Mouse (Mus musculus) liver, adult 2 months (tissue): ENCODE data around the gene Runx2. TPM values are rescaled to one million over a fixed set of nuclear protein-coding genes. Genes with fewer than 3 reads are reported as not detected.

Source experiments
- DNase-seq: peaks from one replicate; pipeline ENCODE4 v3.0.0-alpha.2; 2011; ENCODE audit warnings: low read depth, low spot score; ENCODE audit errors: extremely low read depth
- H3K27ac ChIP-seq: fragments of 200-500 bp; replicated peaks from 2 replicates; pipeline ENCODE4 v1.5.1; 2012; ENCODE audit warnings: low read depth, mild to moderate bottlenecking, control low read depth, inconsistent platforms, low read length; ENCODE audit not compliant: insufficient read depth
- H3K27me3 ChIP-seq: fragments of 200-500 bp; 2 replicates; pipeline ENCODE4 v1.6.1; 2012; ENCODE audit warnings: mild to moderate bottlenecking, moderate library complexity, low read length, inconsistent platforms; ENCODE audit not compliant: control insufficient read depth, insufficient read depth
- H3K36me3 ChIP-seq: fragments of 200-500 bp; 2 replicates; pipeline ENCODE4 v1.6.1; 2012; ENCODE audit warnings: low read length, inconsistent platforms; ENCODE audit not compliant: control insufficient read depth, insufficient read depth
- H3K4me1 ChIP-seq: fragments of 200-500 bp; 2 replicates; pipeline ENCODE4 v1.6.1; 2011; ENCODE audit warnings: low read length; ENCODE audit not compliant: control insufficient read depth, insufficient read depth
- H3K4me3 ChIP-seq: fragments of 200-500 bp; 2 replicates; pipeline ENCODE4 v1.5.1; 2011; ENCODE audit warnings: low read depth, mild to moderate bottlenecking, control low read depth, low read length, moderate library complexity; ENCODE audit not compliant: insufficient read depth
- H3K79me2 ChIP-seq: fragments of 200-500 bp; 2 replicates; pipeline ENCODE4 v1.6.1; 2012; ENCODE audit warnings: inconsistent platforms, mild to moderate bottlenecking, low read length, moderate library complexity; ENCODE audit not compliant: control insufficient read depth, insufficient read depth
- H3K9ac ChIP-seq: fragments of 200-500 bp; 2 replicates; pipeline ENCODE4 v1.6.1; 2012; ENCODE audit warnings: low read depth, mild to moderate bottlenecking, control low read depth, inconsistent platforms, low read length
- CTCF ChIP-seq: fragments of 200-500 bp; IDR thresholded peaks from 2 replicates; pipeline ENCODE4 v1.5.1; 2011; ENCODE audit warnings: low read depth, low read length, control low read depth
- POLR2A ChIP-seq: fragments of 200-500 bp; IDR thresholded peaks from 2 replicates; pipeline ENCODE4 v1.6.1; 2011; ENCODE audit warnings: low read length, control low read depth; ENCODE audit not compliant: insufficient read depth; ENCODE audit errors: extremely low read depth
- WGBS: fragments of 180-500 bp; shearing (Covaris S2); methylation state at CpG from one replicate; pipeline ENCODE4 v1.1.7; 2018; 5-methylcytosine and 5-hydroxymethylcytosine counted together
- polyA plus RNA-seq: library from polyadenylated mRNA; depleted of rRNA; stranded (reverse); fragments of >200 nt; gene quantifications from 2 replicates; pipeline ENCODE4 v1.2.3, GENCODE M21; 2012
- total RNA-seq: library from RNA; depleted of rRNA; stranded (reverse); fragments of >200 nt; gene quantifications from 2 replicates; pipeline ENCODE4 v1.2.3, GENCODE M21; 2014

Runx2 gene
- total and polyA plus RNA-seq, 2 experiments: 0.09 to 0.21 TPM

GRCm38 (mm10) chr17:44502176-44502575 is 312.4 kb downstream of the Runx2 start:
- Histone ChIP-seq H3K79me2 (no peaks in the 10 kb centered on the region), H3K36me3 (no peaks in the 10 kb centered on the region), H3K27ac (no peak overlapping the region), H3K9ac (no peak overlapping the region), H3K27me3 (no peaks in the 10 kb centered on the region), H3K4me1 (no peaks in the 10 kb centered on the region), H3K4me3 (no peak overlapping the region)
- TF ChIP-seq POLR2A (no peak), CTCF (no peak)
- 94% methylated on average over 5 of the region's 5 CpGs for WGBS
- no peak for DNase-seq

GRCm38 (mm10) chr17:44500306-44500899 is 314.2 kb downstream of the Runx2 start:
- H3K27me3 ChIP-seq: no peaks in the 10 kb centered on the region
- H3K9ac ChIP-seq: no peak overlapping the region
- 85% methylated on average over 11 of the region's 11 CpGs for WGBS
- DNase-seq: no peak
- H3K4me1 ChIP-seq: no peaks in the 10 kb centered on the region
- no peak for TF ChIP-seq CTCF
- no peaks in the 10 kb centered on the region for H3K79me2 ChIP-seq
- no peak overlapping the region for H3K27ac ChIP-seq
- H3K36me3 ChIP-seq: no peaks in the 10 kb centered on the region
- H3K4me3 ChIP-seq: no peak overlapping the region

- TF ChIP-seq POLR2A (no peak), CTCF (no peak)
- no peak overlapping the region for H3K9ac ChIP-seq
- H3K4me3 ChIP-seq: no peak overlapping the region
- H3K4me1 ChIP-seq: no peaks in the 10 kb centered on the region
- WGBS: 41% methylated on average over 11 of the region's 11 CpGs
- no peak for DNase-seq
- H3K79me2 ChIP-seq: no peaks in the 10 kb centered on the region
- H3K36me3 ChIP-seq: no peaks in the 10 kb centered on the region
- H3K27ac ChIP-seq: no peak overlapping the region
- no peaks in the 10 kb centered on the region for H3K27me3 ChIP-seq
Observed at GRCm38 (mm10) chr17:44490164-44490794, 324.3 kb downstream of the Runx2 start.

- Histone ChIP-seq H3K4me1 (no peaks in the 10 kb centered on the region), H3K36me3 (no peaks in the 10 kb centered on the region), H3K79me2 (no peaks in the 10 kb centered on the region), H3K27me3 (no peaks in the 10 kb centered on the region), H3K4me3 (no peak overlapping the region), H3K9ac (no peak overlapping the region), H3K27ac (no peak overlapping the region)
- 92% methylated on average over 6 of the region's 6 CpGs for WGBS
- no peak for DNase-seq
- TF ChIP-seq CTCF: no peak
- no peak for TF ChIP-seq POLR2A
Observed at GRCm38 (mm10) chr17:44489346-44489745, 325.3 kb downstream of the Runx2 start.

GRCm38 (mm10) chr17:44487514-44488244 is 326.9 kb downstream of the Runx2 start:
- TF ChIP-seq POLR2A (no peak), CTCF (no peak)
- Histone ChIP-seq H3K36me3 (no peaks in the 10 kb centered on the region), H3K9ac (no peak overlapping the region), H3K27ac (no peak overlapping the region), H3K4me3 (no peak overlapping the region), H3K79me2 (no peaks in the 10 kb centered on the region), H3K4me1 (no peaks in the 10 kb centered on the region), H3K27me3 (no peaks in the 10 kb centered on the region)
- 86% methylated on average over 10 of the region's 10 CpGs for WGBS
- DNase-seq: no peak

- H3K9ac ChIP-seq: no peak overlapping the region
- H3K27me3 ChIP-seq: peaks cover under 1% of the 10 kb centered on the region; the same call in 1 of the 2 replicates
- H3K27ac ChIP-seq: no peak overlapping the region
- H3K79me2 ChIP-seq: no peaks in the 10 kb centered on the region
- H3K4me1 ChIP-seq: no peaks in the 10 kb centered on the region
- 81% methylated on average over 5 of the region's 5 CpGs for WGBS
- no peak for DNase-seq
- no peaks in the 10 kb centered on the region for H3K36me3 ChIP-seq
- H3K4me3 ChIP-seq: no peak overlapping the region
- TF ChIP-seq CTCF (no peak), POLR2A (no peak)
Observed at GRCm38 (mm10) chr17:44485337-44485736, 329.3 kb downstream of the Runx2 start.
